Mouse (Mus musculus) MEL (cell line): ENCODE data around the gene Tmem80. TPM values are rescaled to one million over a fixed set of nuclear protein-coding genes. Genes with fewer than 3 reads are reported as not detected.

Experiments
- DNase-seq: peaks from one replicate; pipeline ENCODE4 v3.0.0; 2011; ENCODE audit warnings: low read depth, low spot score
- H3K27ac ChIP-seq: 2 replicates; pipeline ENCODE4 v1.5.1; 2012; ENCODE audit warnings: low read depth, mild to moderate bottlenecking, control low read depth, low read length, moderate library complexity; ENCODE audit not compliant: control insufficient read depth
- H3K27me3 ChIP-seq, 2 experiments: fragments of 150-350 bp in 1 of 2; sonication (generic) in 1 of 2; 2 replicates each; pipeline ENCODE4 v1.6.1; 2012; ENCODE audit warnings: low read length in 2 of 2, mild to moderate bottlenecking in 2 of 2, improper control_type of control experiment in 1 of 2, moderate library complexity in 1 of 2; ENCODE audit not compliant: insufficient read depth in 2 of 2, control insufficient read depth in 1 of 2
- H3K36me3 ChIP-seq, 2 experiments: 2 replicates each; pipeline ENCODE4 v1.6.1; 2012 to 2014; ENCODE audit warnings: low read length in 2 of 2, improper control_type of control experiment in 1 of 2, inconsistent platforms in 1 of 2, mild to moderate bottlenecking in 1 of 2; ENCODE audit not compliant: insufficient read depth in 2 of 2, control insufficient read depth in 1 of 2
- H3K4me1 ChIP-seq, 2 experiments: fragments of 150-350 bp in 1 of 2; sonication (generic) in 1 of 2; 2 replicates each; pipeline ENCODE4 v1.6.1; 2012; ENCODE audit warnings: low read length in 2 of 2, improper control_type of control experiment in 1 of 2, mild to moderate bottlenecking in 1 of 2; ENCODE audit not compliant: insufficient read depth in 2 of 2, control insufficient read depth in 1 of 2
- H3K4me3 ChIP-seq, 2 experiments: fragments of 150-350 bp in 1 of 2; sonication (generic) in 1 of 2; 2 replicates each; pipeline ENCODE4 v1.5.1; 2012; ENCODE audit warnings: low read depth in 2 of 2, low read length in 2 of 2, mild to moderate bottlenecking in 2 of 2, moderate library complexity in 2 of 2, control low read depth in 1 of 2, improper control_type of control experiment in 1 of 2; ENCODE audit not compliant: control insufficient read depth in 1 of 2, insufficient read depth in 1 of 2
- H3K79me2 ChIP-seq: 2 replicates; pipeline ENCODE4 v1.6.1; 2012; ENCODE audit warnings: mild to moderate bottlenecking, low read length, moderate library complexity; ENCODE audit not compliant: control insufficient read depth, poor library complexity, insufficient read depth
- H3K9ac ChIP-seq: 2 replicates; pipeline ENCODE4 v1.6.1; 2012; ENCODE audit warnings: low read depth, mild to moderate bottlenecking, control low read depth, low read length, moderate library complexity; ENCODE audit not compliant: control insufficient read depth, poor library complexity, severe bottlenecking
- H3K9me3 ChIP-seq: fragments of 150-350 bp; sonication (generic); replicated peaks from 2 replicates; pipeline ENCODE4 v1.6.1; 2012; ENCODE audit warnings: mild to moderate bottlenecking, low read length, improper control_type of control experiment, moderate library complexity; ENCODE audit not compliant: insufficient read depth
- BHLHE40 ChIP-seq: IDR thresholded peaks from 2 replicates; pipeline ENCODE4 v1.6.1; 2012; ENCODE audit warnings: low read depth, mild to moderate bottlenecking, inconsistent platforms, low read length, improper control_type of control experiment, borderline replicate concordance
- CHD1 ChIP-seq: IDR thresholded peaks from 2 replicates; pipeline ENCODE4 v1.6.1; 2012; ENCODE audit warnings: low read depth, mild to moderate bottlenecking, inconsistent platforms, low read length, improper control_type of control experiment
- CHD2 ChIP-seq: IDR thresholded peaks from 2 replicates; pipeline ENCODE4 v1.6.1; 2011; ENCODE audit warnings: low read length, improper control_type of control experiment
- CTCF ChIP-seq, 3 experiments: IDR thresholded peaks in 2 of 3; conservative IDR thresholded peaks in 1 of 3; 2 replicates each; pipeline ENCODE4 v1.5.1; 2011 to 2012; ENCODE audit warnings: low read length in 3 of 3, low read depth in 2 of 3, mild to moderate bottlenecking in 2 of 3, improper control_type of control experiment in 1 of 3, inconsistent platforms in 1 of 3, mixed read lengths in 1 of 3, moderate library complexity in 1 of 3; ENCODE audit not compliant: control insufficient read depth in 1 of 3, insufficient read depth in 1 of 3, poor library complexity in 1 of 3, severe bottlenecking in 1 of 3
- ELF1 ChIP-seq: IDR thresholded peaks from 2 replicates; pipeline ENCODE4 v1.6.1; 2014; ENCODE audit warnings: low read depth, mild to moderate bottlenecking, inconsistent platforms, low read length, improper control_type of control experiment, moderate library complexity
- EP300 ChIP-seq, 2 experiments: IDR thresholded peaks; 2 replicates each; pipeline ENCODE4 v1.6.1; 2011; ENCODE audit warnings: improper control_type of control experiment in 2 of 2, low read length in 2 of 2, low read depth in 1 of 2, mild to moderate bottlenecking in 1 of 2
- ETS1 ChIP-seq: IDR thresholded peaks from 2 replicates; pipeline ENCODE4 v1.6.1; 2012; ENCODE audit warnings: low read depth, mild to moderate bottlenecking, inconsistent platforms, low read length, improper control_type of control experiment, moderate library complexity
- GABPA ChIP-seq: IDR thresholded peaks from 2 replicates; pipeline ENCODE4 v1.6.1; 2012; ENCODE audit warnings: low read depth, mild to moderate bottlenecking, inconsistent platforms, low read length, improper control_type of control experiment, moderate library complexity
- GATA1 ChIP-seq: IDR thresholded peaks from 2 replicates; pipeline ENCODE4 v1.6.1; 2011; ENCODE audit warnings: low read depth, low read length, improper control_type of control experiment
- HCFC1 ChIP-seq: IDR thresholded peaks from 2 replicates; pipeline ENCODE4 v1.6.1; 2012; ENCODE audit warnings: low read depth, mild to moderate bottlenecking, inconsistent platforms, low read length, improper control_type of control experiment, moderate library complexity
- MAFK ChIP-seq: IDR thresholded peaks from 2 replicates; pipeline ENCODE4 v1.6.1; 2011; ENCODE audit warnings: low read depth, mild to moderate bottlenecking, low read length, improper control_type of control experiment, borderline replicate concordance
- MAX ChIP-seq: IDR thresholded peaks from 2 replicates; pipeline ENCODE4 v1.6.1; 2011; ENCODE audit warnings: low read length, improper control_type of control experiment
- NRF1 ChIP-seq: IDR thresholded peaks from 2 replicates; pipeline ENCODE4 v1.6.1; 2014; ENCODE audit warnings: low read depth, mild to moderate bottlenecking, inconsistent platforms, low read length, improper control_type of control experiment, moderate library complexity; ENCODE audit not compliant: poor library complexity, insufficient read depth, severe bottlenecking
- RCOR1 ChIP-seq: IDR thresholded peaks from 2 replicates; pipeline ENCODE4 v1.6.1; 2012; ENCODE audit warnings: low read depth, mild to moderate bottlenecking, inconsistent platforms, low read length, improper control_type of control experiment
- SIN3A ChIP-seq: IDR thresholded peaks from 2 replicates; pipeline ENCODE4 v1.6.1; 2012; ENCODE audit warnings: low read length, improper control_type of control experiment, inconsistent platforms
- TAL1 ChIP-seq: IDR thresholded peaks from 2 replicates; pipeline ENCODE4 v1.6.1; 2012; ENCODE audit warnings: mild to moderate bottlenecking, inconsistent platforms, low read length, moderate library complexity, mixed read lengths
- TBP ChIP-seq: IDR thresholded peaks from 2 replicates; pipeline ENCODE4 v1.8.0; 2011; ENCODE audit warnings: low read depth, low read length, improper control_type of control experiment
- TCF12 ChIP-seq: IDR thresholded peaks from 2 replicates; pipeline ENCODE4 v1.6.1; 2014; ENCODE audit warnings: low read depth, mild to moderate bottlenecking, inconsistent platforms, low read length, improper control_type of control experiment, moderate library complexity
- USF1 ChIP-seq: IDR thresholded peaks from 2 replicates; pipeline ENCODE4 v1.6.1; 2014; ENCODE audit warnings: low read depth, mild to moderate bottlenecking, inconsistent platforms, low read length, improper control_type of control experiment, moderate library complexity
- ZKSCAN1 ChIP-seq: IDR thresholded peaks from 2 replicates; pipeline ENCODE4 v1.6.1; 2012; ENCODE audit warnings: low read depth, mild to moderate bottlenecking, inconsistent platforms, low read length, improper control_type of control experiment, moderate library complexity
- polyA plus RNA-seq, 2 experiments: library from polyadenylated mRNA; stranded (reverse) in 1 of 2; unstranded in 1 of 2; fragments of >175 nt in 1 of 2; fragments of >200 nt in 1 of 2; gene quantifications; 2 replicates each; pipeline versions ENCODE4 v1.2.1 to v1.2.4; 2012; ENCODE audit warnings: low replicate concordance in 2 of 2, low read depth in 1 of 2; ENCODE audit not compliant: insufficient read length in 2 of 2, insufficient read depth in 1 of 2, missing spikeins in 1 of 2
- total RNA-seq: library from RNA; depleted of rRNA; stranded (reverse); fragments of 300-350 nt; gene quantifications from 2 replicates; pipeline ENCODE4 v1.2.3, GENCODE M21; 2012; rRNA removed

Tmem80 gene
- total and polyA plus RNA-seq, 3 experiments = 12.3 to 27.7 TPM; not detected in 1

- Histone ChIP-seq H3K36me3 (peaks cover 0 to 20% of the 10 kb centered on the region in 2 experiments; a peak in 2 of 4 replicates), H3K9me3 (no peaks in the 10 kb centered on the region), H3K27me3 (no peaks in the 10 kb centered on the region), H3K4me3 (no peak overlapping the region), H3K9ac (no peak overlapping the region), H3K79me2 (no peaks in the 10 kb centered on the region), H3K27ac (no peak overlapping the region), H3K4me1 (peaks cover 3 to 20% of the 10 kb centered on the region in 2 experiments)
- no peak for TF ChIP-seq CTCF (IDR thresholded peaks at IDR 0.05 in 2 of 3, conservative IDR thresholded peaks at IDR 0.05 in 1 of 3; ENCODE audit: control insufficient read depth in 1 of 3, insufficient read depth in 1 of 3, low read depth in 2 of 3, low read length in 3 of 3, poor library complexity in 1 of 3, severe bottlenecking in 1 of 3)
- TF ChIP-seq CHD1 = no peak
- no peak for TF ChIP-seq ELF1
- 0 out of 2 replicates have a peak, but pooled peaks have one; percentile 35 for TF ChIP-seq RCOR1
- TF ChIP-seq CHD2 = no peak
- no peak for TF ChIP-seq GATA1
- no peak for TF ChIP-seq SIN3A
- no peak for TF ChIP-seq TBP
- peak; percentile 87 for DNase-seq
These were observed 52.0 kb downstream of the Tmem80 start for GRCm38 (mm10) chr7:141379584-141379983.

- no peaks in the 10 kb centered on the region for H3K9me3 ChIP-seq
- no peak overlapping the region for H3K9ac ChIP-seq
- H3K36me3 ChIP-seq = peaks cover 0 to 20% of the 10 kb centered on the region in 2 experiments; a peak in 2 of 4 replicates
- H3K4me1 ChIP-seq = peaks cover 3 to 20% of the 10 kb centered on the region in 2 experiments
- H3K79me2 ChIP-seq = no peaks in the 10 kb centered on the region
- peak; percentile 40 for DNase-seq
- H3K27ac ChIP-seq = no peak overlapping the region
- TF ChIP-seq GABPA = no peak
- no peak for TF ChIP-seq SIN3A
- TF ChIP-seq USF1 = no peak
- no peak for TF ChIP-seq ETS1
- peak in 1 of 2 experiments; percentile 24; a peak in 1 of 4 replicates for TF ChIP-seq EP300 (IDR thresholded peaks at IDR 0.05; ENCODE audit: low read depth in 1 of 2, low read length in 2 of 2)
- no peak for TF ChIP-seq TAL1
- no peak for TF ChIP-seq HCFC1
- TF ChIP-seq NRF1 = no peak
- TF ChIP-seq ELF1 = no peak
- TF ChIP-seq MAFK = no peak
- TF ChIP-seq MAX = no peak
- no peak for TF ChIP-seq ZKSCAN1
- TF ChIP-seq BHLHE40 = no peak
- no peak for TF ChIP-seq TCF12
- TF ChIP-seq TBP = 0 out of 2 replicates have a peak, but pooled peaks have one; percentile 25
- no peak for TF ChIP-seq RCOR1
- no peak for TF ChIP-seq CHD2
- H3K27me3 ChIP-seq = no peaks in the 10 kb centered on the region
- no peak overlapping the region for H3K4me3 ChIP-seq
These were observed 53.7 kb downstream of the Tmem80 start for GRCm38 (mm10) chr7:141381068-141381835.

Other genes starting within 250 kb of the Tmem80 start
- not detected in 2 replicates for gene Pkp3, start 249.5 kb upstream of the Tmem80 start, total RNA-seq
- gene Pkp3, start 249.5 kb upstream of the Tmem80 start, polyA plus RNA-seq = not detected
- 8.3 and 8.6 TPM in 2 replicates for gene Sigirr, start 227.2 kb upstream of the Tmem80 start, total RNA-seq
- gene Sigirr, start 227.2 kb upstream of the Tmem80 start, polyA plus RNA-seq = 10 to 100 TPM in 1 of 2 experiments, not detected in 1; 17.5 TPM
- 0.08 TPM in 1 of 2 replicates, not detected in the other for gene Ano9, start 209.9 kb upstream of the Tmem80 start, total RNA-seq
- gene Ano9, start 209.9 kb upstream of the Tmem80 start, polyA plus RNA-seq = under 1 TPM in 1 of 2 experiments, not detected in 1; 0.03 TPM
- gene Ptdss2, start 205.4 kb upstream of the Tmem80 start, total RNA-seq = 12.2 and 16.9 TPM in 2 replicates
- gene Ptdss2, start 205.4 kb upstream of the Tmem80 start, polyA plus RNA-seq = 10 to 100 TPM in 1 of 2 experiments, not detected in 1; 44.9 TPM
- gene Rnh1, start 154.9 kb upstream of the Tmem80 start, total RNA-seq = 69.6 and 71.4 TPM in 2 replicates
- 10 to 100 TPM in 1 of 2 experiments, not detected in 1; 94.5 TPM for gene Rnh1, start 154.9 kb upstream of the Tmem80 start, polyA plus RNA-seq
- 137 and 183 TPM in 2 replicates for gene Hras, start 133.7 kb upstream of the Tmem80 start, total RNA-seq
- 100 to 1,000 TPM in 1 of 2 experiments, not detected in 1; 149 TPM for gene Hras, start 133.7 kb upstream of the Tmem80 start, polyA plus RNA-seq
- 1.0 and 1.6 TPM in 2 replicates for gene Lrrc56, start 133.6 kb upstream of the Tmem80 start, total RNA-seq
- gene Lrrc56, start 133.6 kb upstream of the Tmem80 start, polyA plus RNA-seq = 1 to 10 TPM in 1 of 2 experiments, not detected in 1; 5.5 TPM
- gene Lmntd2, start 113.7 kb upstream of the Tmem80 start, total RNA-seq = not detected in 2 replicates
- gene Lmntd2, start 113.7 kb upstream of the Tmem80 start, polyA plus RNA-seq = under 1 TPM in 1 of 2 experiments, not detected in 1; 0.43 TPM
- gene Rassf7, start 111.9 kb upstream of the Tmem80 start, total RNA-seq = 7.0 and 7.6 TPM in 2 replicates
- 1 to 10 TPM in 1 of 2 experiments, not detected in 1; 9.5 TPM for gene Rassf7, start 111.9 kb upstream of the Tmem80 start, polyA plus RNA-seq
- gene Phrf1, start 99.0 kb upstream of the Tmem80 start, total RNA-seq = 65.0 and 66.1 TPM in 2 replicates
- gene Phrf1, start 99.0 kb upstream of the Tmem80 start, polyA plus RNA-seq = 1,000 to 10,000 TPM in 1 of 2 experiments, 10 to 100 TPM in 1; 91.2 to 1,029 TPM
- 0.52 and 1.9 TPM in 2 replicates for gene Irf7, start 61.3 kb upstream of the Tmem80 start, total RNA-seq
- gene Irf7, start 61.3 kb upstream of the Tmem80 start, polyA plus RNA-seq = 1 to 10 TPM in 1 of 2 experiments, not detected in 1; 2.0 TPM
- gene Cdhr5, start 51.0 kb upstream of the Tmem80 start, total RNA-seq = not detected in 2 replicates
- not detected for gene Cdhr5, start 51.0 kb upstream of the Tmem80 start, polyA plus RNA-seq
- not detected in 2 replicates for gene Sct, start 48.6 kb upstream of the Tmem80 start, total RNA-seq
- gene Sct, start 48.6 kb upstream of the Tmem80 start, polyA plus RNA-seq = not detected
- gene Drd4, start 35.7 kb upstream of the Tmem80 start, total RNA-seq = not detected in 2 replicates
- not detected for gene Drd4, start 35.7 kb upstream of the Tmem80 start, polyA plus RNA-seq
- gene Deaf1, start within 50 bp of the Tmem80 start, total RNA-seq = 9.8 and 13.2 TPM in 2 replicates
- gene Deaf1, start within 50 bp of the Tmem80 start, polyA plus RNA-seq = 10 to 100 TPM in 1 of 2 experiments, not detected in 1; 91.1 TPM
- gene Eps8l2, start 11.1 kb downstream of the Tmem80 start, total RNA-seq = 0.46 TPM in 1 of 2 replicates, not detected in the other
- gene Eps8l2, start 11.1 kb downstream of the Tmem80 start, polyA plus RNA-seq = under 1 TPM in 1 of 2 experiments, not detected in 1; 0.10 TPM
- 415 and 498 TPM in 2 replicates for gene Taldo1, start 64.5 kb downstream of the Tmem80 start, total RNA-seq
- gene Taldo1, start 64.5 kb downstream of the Tmem80 start, polyA plus RNA-seq = 100 to 1,000 TPM in 1 of 2 experiments, not detected in 1; 298 TPM
- 21.0 and 21.6 TPM in 2 replicates for gene Gatd1, start 86.4 kb downstream of the Tmem80 start, total RNA-seq
- gene Gatd1, start 86.4 kb downstream of the Tmem80 start, polyA plus RNA-seq = 10 to 100 TPM in 1 of 2 experiments, not detected in 1; 35.9 TPM
- not detected in 2 replicates for gene Cend1, start 101.8 kb downstream of the Tmem80 start, total RNA-seq
- gene Cend1, start 101.8 kb downstream of the Tmem80 start, polyA plus RNA-seq = not detected
- 17.7 and 23.8 TPM in 2 replicates for gene Slc25a22, start 110.2 kb downstream of the Tmem80 start, total RNA-seq
- 10 to 100 TPM in 1 of 2 experiments, not detected in 1; 46.0 TPM for gene Slc25a22, start 110.2 kb downstream of the Tmem80 start, polyA plus RNA-seq
- gene Pidd1, start 116.3 kb downstream of the Tmem80 start, total RNA-seq = 5.0 and 6.4 TPM in 2 replicates
- gene Pidd1, start 116.3 kb downstream of the Tmem80 start, polyA plus RNA-seq = 10 to 100 TPM in 1 of 2 experiments, not detected in 1; 27.2 TPM
- gene Rplp2, start 119.6 kb downstream of the Tmem80 start, total RNA-seq = 3,188 and 3,690 TPM in 2 replicates
- 1,000 to 10,000 TPM in 1 of 2 experiments, not detected in 1; 3,503 TPM for gene Rplp2, start 119.6 kb downstream of the Tmem80 start, polyA plus RNA-seq
- gene Pnpla2, start 127.5 kb downstream of the Tmem80 start, total RNA-seq = 8.3 and 9.9 TPM in 2 replicates
- gene Pnpla2, start 127.5 kb downstream of the Tmem80 start, polyA plus RNA-seq = 10 to 100 TPM in 1 of 2 experiments, not detected in 1; 38.6 TPM
- 0.59 and 0.73 TPM in 2 replicates for gene Cracr2b, start 133.4 kb downstream of the Tmem80 start, total RNA-seq
- 1 to 10 TPM in 1 of 2 experiments, not detected in 1; 6.9 TPM for gene Cracr2b, start 133.4 kb downstream of the Tmem80 start, polyA plus RNA-seq
- 38.9 and 40.6 TPM in 2 replicates for gene Cd151, start 139.7 kb downstream of the Tmem80 start, total RNA-seq
- 10 to 100 TPM in 1 of 2 experiments, not detected in 1; 86.6 TPM for gene Cd151, start 139.7 kb downstream of the Tmem80 start, polyA plus RNA-seq
- 110 and 114 TPM in 2 replicates for gene Polr2l, start 147.4 kb downstream of the Tmem80 start, total RNA-seq
- 10 to 100 TPM in 1 of 2 experiments, not detected in 1; 82.4 TPM for gene Polr2l, start 147.4 kb downstream of the Tmem80 start, polyA plus RNA-seq
- gene Tspan4, start 147.5 kb downstream of the Tmem80 start, total RNA-seq = 82.5 and 110 TPM in 2 replicates
- gene Tspan4, start 147.5 kb downstream of the Tmem80 start, polyA plus RNA-seq = 10 to 100 TPM in 1 of 2 experiments, not detected in 1; 97.9 TPM
- 36.1 and 36.3 TPM in 2 replicates for gene Chid1, start 212.1 kb downstream of the Tmem80 start, total RNA-seq
- 10 to 100 TPM in 1 of 2 experiments, not detected in 1; 46.7 TPM for gene Chid1, start 212.1 kb downstream of the Tmem80 start, polyA plus RNA-seq
- 59.5 and 60.6 TPM in 2 replicates for gene Ap2a2, start 234.4 kb downstream of the Tmem80 start, total RNA-seq
- 10 to 100 TPM; 34.7 to 67.9 TPM for gene Ap2a2, start 234.4 kb downstream of the Tmem80 start, polyA plus RNA-seq